ENCODE assay signal across 8 mouse cellular contexts in genomic region chr2:11333301-11334017, GRCm38 (mm10).
A peak's percentile ranks its signal among the peaks of the same experiment; 100 is the strongest.
DNase-seq lines count a peak whose midpoint lies in the region; ATAC-seq and TF ChIP-seq lines count a peak whose summit lies in the region.

No protein-coding gene starts in this region.

- 39% methylated on average over 14 of the region's 14 CpGs for WGBS in cerebellum, adult 2 months

- peaks cover 2% of the 10 kb centered on the region; the same call in 1 of the 2 replicates for H3K4me1 ChIP-seq in cerebellum, adult 2 months (ENCODE audit: control insufficient read depth, insufficient read depth, low read length)

- no peak overlapping the region for H3K4me3 ChIP-seq in cerebellum, adult 2 months (replicated peaks; ENCODE audit: insufficient read depth, low read depth, low read length)
- H3K4me3 ChIP-seq in left cerebral cortex, adult 2 months: no peak overlapping the region

- ATAC-seq in common myeloid progenitor, adult 5-6 weeks (replicated peaks; ENCODE audit: low read depth, poor library complexity, severe bottlenecking): peak; percentile 73
- peak; percentile 64 for ATAC-seq in neutrophil, adult 5-6 weeks (ENCODE audit: extremely low read depth, insufficient number of reproducible peaks, low FRiP score, poor library complexity, severe bottlenecking)

- no peak for TF ChIP-seq POLR2A in cerebellum, adult 2 months (IDR thresholded peaks at IDR 0.05; ENCODE audit: borderline replicate concordance, insufficient read depth, low read length)

- peak; percentile 16 to 40 for DNase-seq in cerebellum, adult 2 months
- DNase-seq in cerebellum, adult 9-10 months: no peak
- peak; percentile 62 for DNase-seq in left cerebral cortex, postnatal 4 days
- no peak for DNase-seq in left cerebral cortex, adult 2 months (ENCODE audit: extremely low spot score in 1 of 2, low spot score in 2 of 2)
- peak; percentile 9 to 16 for DNase-seq in layer of hippocampus, postnatal 36 days
- DNase-seq in gastrocnemius, postnatal 25 days: no peak

- no peaks in the 10 kb centered on the region for H3K27me3 ChIP-seq in cerebellum, adult 2 months (ENCODE audit: control insufficient read depth, insufficient read depth, low read length)

- 0 out of 2 replicates have a peak, but pooled peaks have one; percentile 2 for TF ChIP-seq CTCF in cerebellum, adult 2 months (IDR thresholded peaks at IDR 0.05; ENCODE audit: borderline replicate concordance, insufficient read depth, low read depth, low read length)
- TF ChIP-seq CTCF in left cerebral cortex, adult 2 months (IDR thresholded peaks at IDR 0.05): no peak

- no peak overlapping the region for H3K27ac ChIP-seq in cerebellum, adult 2 months (ENCODE audit: insufficient read depth, low read length)
- H3K27ac ChIP-seq in left cerebral cortex, adult 2 months: no peak overlapping the region

- intact Hi-C loops in left cerebral cortex, postnatal 4 days (cut with DNase I): loop anchor here (5.0 kb wide), 1 partner anchor 209 kb away; no protein-coding TSS in a partner anchor
- intact Hi-C loops in left cerebral cortex, adult 2 months (cut with DNase I): loop anchor here (10.0 kb wide), 1 partner anchor 351 kb away; no protein-coding TSS in a partner anchor

Comparison
In these comparisons a context has a peak if more than half of its experiments do, and no peak if none do; other contexts are left out.
1. DNase-seq: peak in cerebellum, adult 2 months (2 of 2), left cerebral cortex, postnatal 4 days (single experiment) and layer of hippocampus, postnatal 36 days (2 of 2); none in cerebellum, adult 9-10 months (single experiment), left cerebral cortex, adult 2 months (0 of 2) and gastrocnemius, postnatal 25 days (single experiment).